Mouse (Mus musculus) liver, embryonic 14.5 days (tissue): Measurements from ENCODE around the gene Chrng.

ENCODE experiments used
- CTCF ChIP-seq: IDR thresholded peaks from 2 replicates; pipeline ENCODE4 v1.5.1; 2016; ENCODE audit warnings: antibody characterized with exemption, low read depth, control low read depth
- EP300 ChIP-seq: IDR thresholded peaks from 2 replicates; pipeline ENCODE4 v1.6.1; 2016; ENCODE audit warnings: antibody characterized with exemption, low read depth

GRCm38 (mm10) chr1:87205038-87205437 lies 581 bp downstream of the Chrng start:
- no peak for TF ChIP-seq CTCF
- TF ChIP-seq EP300, result no peak
